Mouse (Mus musculus) lung, embryonic 16.5 days (tissue): ENCODE measurements around the gene Scarb1. TPM values are rescaled to one million over a fixed set of nuclear protein-coding genes. Genes with fewer than 3 reads are reported as not detected.
A peak's percentile ranks its signal among the peaks of the same experiment; 100 is the strongest.

ENCODE experiments used
- ATAC-seq: fragments of 200-750 bp; cut with Nextera tagmentation; 2 replicates; pipeline ENCODE4 v1.8.0; 2017; ENCODE audit warnings: low read depth, mild to moderate bottlenecking, moderate library complexity
- H3K27ac ChIP-seq: fragments of 300-500 bp; sonication (generic); 2 replicates; pipeline ENCODE4 v1.5.1; 2014; ENCODE audit warnings: mild to moderate bottlenecking, control low read depth, low read length
- H3K27me3 ChIP-seq: fragments of 300-500 bp; sonication (generic); 2 replicates; pipeline ENCODE4 v1.6.1; 2014; ENCODE audit warnings: low read depth, low read length, mixed read lengths; ENCODE audit not compliant: control insufficient read depth, insufficient read depth
- H3K36me3 ChIP-seq: fragments of 300-500 bp; sonication (generic); 2 replicates; pipeline ENCODE4 v1.6.1; 2014; ENCODE audit warnings: low read length; ENCODE audit not compliant: control insufficient read depth, insufficient read depth
- H3K4me1 ChIP-seq: fragments of 300-500 bp; sonication (generic); replicated peaks from 2 replicates; pipeline ENCODE4 v1.6.1; 2014; ENCODE audit warnings: low read length, mixed read lengths; ENCODE audit not compliant: control insufficient read depth, insufficient read depth
- H3K4me2 ChIP-seq: fragments of 300-500 bp; sonication (generic); 2 replicates; pipeline ENCODE4 v1.6.1; 2014; ENCODE audit warnings: low read depth, low read length, control low read depth
- H3K4me3 ChIP-seq: fragments of 300-500 bp; sonication (generic); 2 replicates; pipeline ENCODE4 v1.5.1; 2014; ENCODE audit warnings: mild to moderate bottlenecking, low read length, control low read depth
- H3K9ac ChIP-seq: fragments of 300-500 bp; sonication (generic); 2 replicates; pipeline ENCODE4 v1.6.1; 2014; ENCODE audit warnings: low read length, control low read depth
- H3K9me3 ChIP-seq: fragments of 300-500 bp; sonication (generic); 2 replicates; pipeline ENCODE4 v1.6.1; 2016; ENCODE audit warnings: low read length; ENCODE audit not compliant: control insufficient read depth
- WGBS: fragments of 180-500 bp; shearing (Covaris S2); extraction: QIAGEN DNeasy Blood & Tissue Kit; methylation state at CpG from one replicate; pipeline ENCODE4 v1.1.7; 2014; 5-methylcytosine and 5-hydroxymethylcytosine counted together
- polyA plus RNA-seq: library from polyadenylated mRNA; unstranded; fragments of >200 nt; fragmentation: Nextera tagmentation; extraction: Ambion mirVana; gene quantifications from 2 replicates; pipeline ENCODE4 v1.2.1, GENCODE M21; 2015

The Scarb1 gene
- polyA plus RNA-seq, 1 experiment from 2014 or later = 66.6 TPM

DNA sequence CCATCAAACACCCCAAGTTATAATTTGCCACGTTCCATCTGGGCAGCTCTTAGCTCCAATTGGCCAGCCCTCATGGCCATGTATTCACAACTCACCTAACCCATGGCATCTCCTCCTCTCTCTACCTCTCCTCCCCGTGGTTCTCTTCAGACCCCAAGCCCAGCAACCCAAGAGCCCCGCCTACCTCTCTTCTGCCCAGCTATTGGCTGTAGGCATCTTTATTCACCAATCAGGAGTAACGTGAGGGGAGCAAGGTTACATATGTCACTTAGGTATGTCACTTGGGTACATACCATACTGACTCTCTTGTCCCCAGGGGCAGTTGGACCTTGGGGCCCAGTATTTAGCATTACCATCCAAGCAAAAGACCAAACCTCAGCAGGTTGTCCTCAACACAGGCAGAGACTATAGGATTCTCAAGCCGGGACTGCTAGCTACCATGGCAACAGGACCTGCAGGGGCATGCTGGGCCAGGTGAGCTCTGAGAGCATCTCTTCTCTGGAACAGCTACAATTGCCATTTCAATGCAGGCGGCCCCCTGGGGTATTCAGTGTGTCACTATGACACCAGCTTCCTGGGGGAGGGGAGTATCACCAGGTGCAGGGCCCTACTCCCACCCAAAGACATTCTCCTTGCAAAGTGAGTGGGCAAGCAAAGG lies 100.6 kb downstream of the Scarb1 start:
- 17% methylated on average over 6 of the region's 6 CpGs for WGBS
- H3K4me3 ChIP-seq = no peak overlapping the region
- H3K4me2 ChIP-seq = no peak overlapping the region
- no peaks in the 10 kb centered on the region for H3K9me3 ChIP-seq
- no peak overlapping the region for H3K27ac ChIP-seq
- H3K9ac ChIP-seq = no peak overlapping the region
- H3K4me1 ChIP-seq = peaks cover 7% of the 10 kb centered on the region; the same call in 1 of the 2 replicates
- peak; percentile 57 for ATAC-seq
- H3K36me3 ChIP-seq = no peaks in the 10 kb centered on the region
- no peaks in the 10 kb centered on the region for H3K27me3 ChIP-seq

DNA sequence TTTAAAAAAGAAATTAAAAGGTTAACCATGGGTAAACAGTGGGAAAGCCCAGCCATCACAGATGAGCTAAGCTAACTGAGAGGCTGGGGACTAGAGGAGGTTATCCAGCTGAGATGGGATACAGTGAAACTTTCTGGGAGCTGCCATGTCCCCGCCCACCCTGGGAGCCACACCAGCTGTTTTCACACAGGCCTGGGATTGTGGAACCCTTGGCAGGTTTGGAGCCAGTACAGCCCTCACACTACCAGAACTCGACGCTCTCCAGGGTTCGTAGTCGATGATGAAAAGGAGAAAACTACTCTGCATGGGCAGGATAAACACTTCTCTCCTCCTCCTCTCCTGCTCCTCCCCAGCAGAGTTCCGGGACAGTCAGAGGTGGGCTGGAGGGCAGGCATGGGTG lies 105.0 kb downstream of the Scarb1 start:
- no peaks in the 10 kb centered on the region for H3K9me3 ChIP-seq
- H3K4me3 ChIP-seq = no peak overlapping the region
- no peaks in the 10 kb centered on the region for H3K36me3 ChIP-seq
- H3K27me3 ChIP-seq = no peaks in the 10 kb centered on the region
- no peak overlapping the region for H3K9ac ChIP-seq
- H3K4me2 ChIP-seq = no peak overlapping the region
- peak; percentile 58; the same call in 1 of the 2 replicates for ATAC-seq
- no peak overlapping the region for H3K27ac ChIP-seq
- 19% methylated on average over 6 of the region's 6 CpGs for WGBS
- H3K4me1 ChIP-seq = 0 out of 2 replicates have a peak, but pooled peaks cover 3% of the 10 kb centered on the region

DNA sequence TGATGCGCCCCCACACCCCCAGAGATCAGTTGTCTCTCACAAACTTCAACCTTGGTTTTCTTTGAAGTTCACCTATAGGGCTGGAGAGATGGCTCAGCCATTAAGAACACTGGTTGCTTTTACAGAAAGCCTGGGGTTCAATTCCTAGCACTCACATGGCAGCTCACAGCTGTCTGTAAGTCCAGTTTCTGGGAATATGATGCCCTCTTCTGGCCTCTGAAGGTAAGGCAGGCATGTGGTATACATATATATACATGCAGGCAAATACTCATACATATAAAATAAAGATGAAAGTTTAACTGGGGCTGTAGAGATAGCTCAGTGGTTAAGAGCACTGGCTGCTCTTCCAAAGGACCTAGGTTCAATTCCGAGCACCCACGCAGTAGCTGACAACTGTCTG lies 105.5 kb downstream of the Scarb1 start:
- Histone ChIP-seq H3K36me3 (no peaks in the 10 kb centered on the region), H3K27me3 (no peaks in the 10 kb centered on the region), H3K4me2 (no peak overlapping the region), H3K4me1 (0 out of 2 replicates have a peak, but pooled peaks cover 2% of the 10 kb centered on the region), H3K27ac (no peak overlapping the region), H3K4me3 (no peak overlapping the region), H3K9me3 (no peaks in the 10 kb centered on the region), H3K9ac (no peak overlapping the region)
- no peak for ATAC-seq
- WGBS = 89% methylated on average over 3 of the region's 3 CpGs

DNA sequence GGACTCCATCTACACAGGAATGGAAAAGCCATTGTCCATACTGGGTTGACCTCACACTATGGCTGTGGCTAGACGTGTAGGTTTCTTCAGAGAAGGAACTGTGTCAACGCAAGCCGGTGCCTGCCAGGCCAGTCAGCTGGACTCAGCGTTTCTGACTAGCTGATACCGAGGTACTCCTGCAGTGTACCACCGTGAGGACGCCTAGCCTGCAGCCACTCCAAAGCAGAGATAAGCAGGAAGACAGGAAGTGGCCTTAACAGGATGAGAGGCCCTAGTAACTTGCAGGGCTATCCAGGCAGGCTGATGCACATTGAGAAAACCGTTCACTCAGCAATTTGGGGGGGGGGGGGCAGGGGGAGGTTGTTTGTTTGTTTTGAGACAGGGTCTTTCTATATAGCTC lies 106.5 kb downstream of the Scarb1 start:
- Histone ChIP-seq H3K27ac (no peak overlapping the region), H3K9me3 (no peaks in the 10 kb centered on the region), H3K9ac (no peak overlapping the region), H3K4me3 (no peak overlapping the region), H3K4me2 (no peak overlapping the region), H3K36me3 (no peaks in the 10 kb centered on the region), H3K27me3 (no peaks in the 10 kb centered on the region), H3K4me1 (no peaks in the 10 kb centered on the region)
- 33% methylated on average over 8 of the region's 8 CpGs for WGBS
- ATAC-seq = no peak

DNA sequence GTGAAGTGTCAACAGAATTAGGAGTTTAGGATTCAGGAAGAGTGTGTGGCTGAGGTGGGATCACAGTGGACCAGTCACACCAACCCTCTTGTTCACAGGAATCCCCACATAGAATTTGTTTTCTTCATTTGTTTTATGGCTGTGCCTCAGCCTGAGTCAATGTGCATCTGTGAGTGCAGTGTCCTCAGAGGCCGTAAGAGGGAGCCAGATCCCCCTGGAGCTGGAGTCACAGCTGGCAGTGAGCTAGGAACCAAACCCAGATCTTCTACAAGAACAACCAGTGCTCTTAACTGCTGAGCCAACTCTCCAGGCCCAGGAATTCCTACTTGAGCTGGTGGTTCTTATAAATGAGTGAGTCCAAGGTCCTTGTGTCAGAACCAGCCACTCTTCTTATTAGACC lies 107.4 kb downstream of the Scarb1 start:
- WGBS = 93% methylated on average over 1 of the region's 1 CpGs
- no peak for ATAC-seq
- no peak overlapping the region for H3K4me3 ChIP-seq

DNA sequence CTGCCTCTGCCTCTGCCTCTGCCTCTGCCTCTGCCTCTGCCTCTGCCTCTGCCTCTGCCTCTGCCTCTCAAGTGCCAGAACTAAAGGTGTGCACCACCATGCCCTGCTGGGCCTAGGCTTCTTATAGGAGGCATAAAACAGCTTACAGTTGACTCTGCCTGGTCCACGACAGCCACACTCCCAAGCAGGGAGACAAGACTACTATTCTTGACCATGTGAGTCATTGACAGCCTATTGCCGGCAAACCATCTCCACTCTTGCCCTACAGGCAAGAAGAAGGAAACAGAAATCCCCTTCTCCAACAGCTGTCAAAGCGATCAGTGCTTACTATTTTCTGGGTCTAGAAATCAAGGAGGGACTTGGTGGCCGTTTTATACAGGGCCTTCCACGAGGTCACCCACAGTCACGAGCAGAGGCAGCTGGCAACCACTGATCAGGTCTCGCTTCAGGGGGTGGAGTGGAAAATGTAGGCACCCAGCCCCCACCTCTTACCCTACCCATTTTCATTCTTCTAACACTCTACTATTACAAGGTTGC lies 108.4 kb downstream of the Scarb1 start:
- H3K4me3 ChIP-seq = no peak overlapping the region

More for the DNA sequence above, 107.4 kb downstream of the Scarb1 start:
- Histone ChIP-seq H3K4me1 (no peaks in the 10 kb centered on the region), H3K36me3 (no peaks in the 10 kb centered on the region), H3K9me3 (no peaks in the 10 kb centered on the region), H3K27ac (no peak overlapping the region), H3K27me3 (no peaks in the 10 kb centered on the region), H3K9ac (no peak overlapping the region), H3K4me2 (no peak overlapping the region)

DNA sequence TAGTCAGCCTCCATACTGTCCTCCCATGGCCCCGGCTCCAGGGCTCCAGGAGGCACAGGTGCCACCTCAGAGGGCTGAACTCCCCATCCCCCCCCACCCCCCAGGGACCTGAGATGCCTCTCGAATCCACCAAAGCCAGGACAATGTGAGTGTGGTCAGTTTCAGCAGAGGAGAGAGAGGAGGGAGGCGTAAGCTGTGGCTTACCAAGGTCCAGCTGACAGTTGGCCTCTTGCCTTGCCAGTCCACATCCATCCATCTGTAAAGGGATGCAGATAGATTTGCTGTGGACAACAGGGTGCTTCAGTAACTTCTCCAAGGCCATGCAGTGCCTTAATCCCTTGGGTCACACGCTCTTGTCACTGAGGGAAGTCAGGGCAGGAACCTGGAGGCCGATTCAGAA lies 110.4 kb downstream of the Scarb1 start:
- H3K4me1 ChIP-seq = peaks cover 5% of the 10 kb centered on the region; the same call in 1 of the 2 replicates
- H3K36me3 ChIP-seq = no peaks in the 10 kb centered on the region
- H3K4me3 ChIP-seq = no peak overlapping the region
- ATAC-seq = no peak
- peaks cover 4% of the 10 kb centered on the region for H3K9me3 ChIP-seq
- 75% methylated on average over 5 of the region's 5 CpGs for WGBS
- no peak overlapping the region for H3K9ac ChIP-seq
- no peak overlapping the region for H3K27ac ChIP-seq
- no peak overlapping the region for H3K4me2 ChIP-seq
- H3K27me3 ChIP-seq = no peaks in the 10 kb centered on the region

More for the DNA sequence above, 108.4 kb downstream of the Scarb1 start:
- Histone ChIP-seq H3K4me1 (no peaks in the 10 kb centered on the region), H3K9ac (no peak overlapping the region), H3K9me3 (peaks cover 3% of the 10 kb centered on the region), H3K4me2 (no peak overlapping the region), H3K27ac (no peak overlapping the region), H3K27me3 (no peaks in the 10 kb centered on the region), H3K36me3 (no peaks in the 10 kb centered on the region)
- ATAC-seq = no peak
- WGBS = 75% methylated on average over 7 of the region's 7 CpGs

DNA sequence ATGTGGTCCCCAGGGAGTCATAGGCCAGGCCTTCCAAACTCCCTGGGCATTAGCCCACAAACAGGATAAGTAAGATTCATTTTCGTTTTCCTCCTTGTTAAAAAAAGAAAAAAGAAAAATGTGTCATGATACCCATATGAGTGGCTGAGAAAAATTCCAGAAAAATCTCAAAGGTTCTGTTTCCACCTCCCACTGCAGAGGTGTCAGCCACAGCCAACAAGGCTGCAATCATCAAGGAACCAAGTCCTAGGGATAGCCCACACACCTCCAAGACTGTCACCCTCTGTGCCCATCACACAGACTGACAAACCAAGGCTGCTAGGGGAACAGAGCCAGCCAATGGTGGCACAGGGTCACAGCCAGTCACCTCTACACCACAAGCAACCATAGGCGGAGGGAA lies 111.8 kb downstream of the Scarb1 start:
- peaks cover 4% of the 10 kb centered on the region for H3K9me3 ChIP-seq
- no peaks in the 10 kb centered on the region for H3K27me3 ChIP-seq
- no peak for ATAC-seq
- 59% methylated on average over 2 of the region's 2 CpGs for WGBS
- no peak overlapping the region for H3K27ac ChIP-seq
- H3K4me1 ChIP-seq = peaks cover 5% of the 10 kb centered on the region; the same call in 1 of the 2 replicates
- H3K4me2 ChIP-seq = no peak overlapping the region
- no peak overlapping the region for H3K4me3 ChIP-seq
- H3K9ac ChIP-seq = no peak overlapping the region
- no peaks in the 10 kb centered on the region for H3K36me3 ChIP-seq

DNA sequence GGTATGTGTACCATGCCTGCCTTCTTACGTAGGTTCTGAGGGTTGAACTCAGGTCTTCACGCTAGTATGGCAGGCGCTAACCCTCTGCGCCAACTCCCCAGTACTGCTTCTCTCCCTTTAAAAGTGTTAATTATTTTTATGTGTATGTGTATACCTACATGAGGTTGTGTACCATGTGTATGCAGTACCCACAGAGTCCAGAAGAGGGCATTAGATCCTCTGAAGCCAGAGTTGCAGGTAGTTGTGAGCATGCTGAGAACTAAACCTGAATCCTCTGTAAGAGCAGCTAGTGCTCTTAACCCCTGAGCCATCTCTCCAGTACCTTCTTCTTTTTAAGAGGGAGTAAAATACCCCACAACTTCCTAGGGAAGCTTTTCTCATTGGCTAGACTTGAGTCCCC lies 113.2 kb downstream of the Scarb1 start:
- no peak overlapping the region for H3K27ac ChIP-seq
- H3K9me3 ChIP-seq = peaks cover 4% of the 10 kb centered on the region
- no peak for ATAC-seq
- no peak overlapping the region for H3K4me3 ChIP-seq
- H3K4me2 ChIP-seq = no peak overlapping the region
- H3K36me3 ChIP-seq = no peaks in the 10 kb centered on the region
- no peaks in the 10 kb centered on the region for H3K27me3 ChIP-seq
- WGBS = 97% methylated on average over 4 of the region's 4 CpGs
- no peak overlapping the region for H3K9ac ChIP-seq
- peaks cover 7% of the 10 kb centered on the region; the same call in 1 of the 2 replicates for H3K4me1 ChIP-seq
